Mouse (Mus musculus) lung, embryonic 15.5 days (tissue): ENCODE results near the gene Adamtsl4. TPM values are rescaled to one million over a fixed set of nuclear protein-coding genes. Genes with fewer than 3 reads are reported as not detected.

Source experiments
- ATAC-seq: fragments of 200-750 bp; cut with Nextera tagmentation; 2 replicates; pipeline ENCODE4 v1.8.0; 2017; ENCODE audit warnings: moderate number of reproducible peaks, borderline replicate concordance; ENCODE audit not compliant: low FRiP score, low TSS enrichment; ENCODE audit errors: extremely low read depth
- H3K27ac ChIP-seq: fragments of 300-500 bp; sonication (generic); 2 replicates; pipeline ENCODE4 v1.5.1; 2015; ENCODE audit warnings: moderate library complexity, mild to moderate bottlenecking, inconsistent platforms
- H3K27me3 ChIP-seq: fragments of 300-500 bp; sonication (generic); 2 replicates; pipeline ENCODE4 v1.6.1; 2015; ENCODE audit warnings: inconsistent platforms
- H3K36me3 ChIP-seq: fragments of 300-500 bp; sonication (generic); 2 replicates; pipeline ENCODE4 v1.6.1; 2015; ENCODE audit warnings: inconsistent platforms
- H3K4me1 ChIP-seq: fragments of 300-500 bp; sonication (generic); 2 replicates; pipeline ENCODE4 v1.6.1; 2015; ENCODE audit warnings: inconsistent platforms
- H3K4me2 ChIP-seq: fragments of 300-500 bp; sonication (generic); 2 replicates; pipeline ENCODE4 v1.6.1; 2015; ENCODE audit warnings: inconsistent platforms, mild to moderate bottlenecking, moderate library complexity
- H3K4me3 ChIP-seq: fragments of 300-500 bp; sonication (generic); 2 replicates; pipeline ENCODE4 v1.5.1; 2015; ENCODE audit warnings: mild to moderate bottlenecking, inconsistent platforms
- H3K9ac ChIP-seq: fragments of 300-500 bp; sonication (generic); 2 replicates; pipeline ENCODE4 v1.6.1; 2015; ENCODE audit warnings: inconsistent platforms
- H3K9me3 ChIP-seq: fragments of 300-500 bp; sonication (generic); 2 replicates; pipeline ENCODE4 v1.6.1; 2016; ENCODE audit warnings: inconsistent platforms
- WGBS: fragments of 180-500 bp; shearing (Covaris S2); methylation state at CpG from one replicate; pipeline ENCODE4 v1.1.7; 2015; 5-methylcytosine and 5-hydroxymethylcytosine counted together
- polyA plus RNA-seq: library from polyadenylated mRNA; unstranded; fragments of >200 nt; fragmentation: Nextera tagmentation; extraction: Ambion mirVana; gene quantifications from 2 replicates; pipeline ENCODE4 v1.2.1, GENCODE M21; 2015

Adamtsl4 gene
- polyA plus RNA-seq, 1 experiment from 2014 or later, result 5.7 TPM

- Histone ChIP-seq H3K9ac (no peak overlapping the region), H3K27ac (no peak overlapping the region), H3K27me3 (no peaks in the 10 kb centered on the region), H3K9me3 (no peaks in the 10 kb centered on the region), H3K4me2 (no peak overlapping the region), H3K4me1 (no peaks in the 10 kb centered on the region), H3K36me3 (no peaks in the 10 kb centered on the region), H3K4me3 (no peak overlapping the region)
- WGBS, result 68% methylated on average over 2 of the region's 2 CpGs
- ATAC-seq, result no peak
Measured at GRCm38 (mm10) chr3:95718153-95718552, 30.4 kb upstream of the Adamtsl4 start.

GRCm38 (mm10) chr3:95716075-95716474 is 28.4 kb upstream of the Adamtsl4 start:
- H3K9ac ChIP-seq, result no peak overlapping the region
- ATAC-seq, result no peak
- H3K4me1 ChIP-seq, result no peaks in the 10 kb centered on the region
- no peaks in the 10 kb centered on the region for H3K36me3 ChIP-seq
- 65% methylated on average over 1 of the region's 1 CpGs for WGBS
- H3K27ac ChIP-seq, result no peak overlapping the region
- no peaks in the 10 kb centered on the region for H3K9me3 ChIP-seq
- H3K4me3 ChIP-seq, result no peak overlapping the region
- no peak overlapping the region for H3K4me2 ChIP-seq
- H3K27me3 ChIP-seq, result no peaks in the 10 kb centered on the region

- ATAC-seq, result no peak
- Histone ChIP-seq H3K36me3 (no peaks in the 10 kb centered on the region), H3K4me3 (no peak overlapping the region), H3K9ac (no peak overlapping the region), H3K27me3 (no peaks in the 10 kb centered on the region), H3K4me1 (no peaks in the 10 kb centered on the region), H3K27ac (no peak overlapping the region), H3K9me3 (no peaks in the 10 kb centered on the region), H3K4me2 (no peak overlapping the region)
Measured at GRCm38 (mm10) chr3:95709967-95710366, 22.2 kb upstream of the Adamtsl4 start.

GRCm38 (mm10) chr3:95709044-95709443 is 21.3 kb upstream of the Adamtsl4 start:
- no peak for ATAC-seq
- WGBS, result 87% methylated on average over 4 of the region's 4 CpGs

GRCm38 (mm10) chr3:95707497-95707896 is 19.8 kb upstream of the Adamtsl4 start:
- H3K4me2 ChIP-seq, result no peak overlapping the region
- H3K9me3 ChIP-seq, result no peaks in the 10 kb centered on the region
- no peak overlapping the region for H3K27ac ChIP-seq
- 0 out of 2 replicates have a peak, but pooled peaks cover under 1% of the 10 kb centered on the region for H3K4me1 ChIP-seq
- 82% methylated on average over 7 of the region's 7 CpGs for WGBS
- no peak for ATAC-seq
- H3K4me3 ChIP-seq, result no peak overlapping the region
- H3K27me3 ChIP-seq, result no peaks in the 10 kb centered on the region
- H3K36me3 ChIP-seq, result no peaks in the 10 kb centered on the region
- H3K9ac ChIP-seq, result no peak overlapping the region

More at GRCm38 (mm10) chr3:95709044-95709443, 21.3 kb upstream of the Adamtsl4 start:
- no peaks in the 10 kb centered on the region for H3K9me3 ChIP-seq
- H3K4me1 ChIP-seq, result no peaks in the 10 kb centered on the region
- no peaks in the 10 kb centered on the region for H3K36me3 ChIP-seq
- no peaks in the 10 kb centered on the region for H3K27me3 ChIP-seq
- H3K4me2 ChIP-seq, result no peak overlapping the region
- no peak overlapping the region for H3K27ac ChIP-seq
- no peak overlapping the region for H3K9ac ChIP-seq
- H3K4me3 ChIP-seq, result no peak overlapping the region

- H3K27ac ChIP-seq, result no peak overlapping the region
- H3K9me3 ChIP-seq, result no peaks in the 10 kb centered on the region
- 83% methylated on average over 4 of the region's 4 CpGs for WGBS
- H3K36me3 ChIP-seq, result no peaks in the 10 kb centered on the region
- H3K9ac ChIP-seq, result no peak overlapping the region
- no peak overlapping the region for H3K4me3 ChIP-seq
- no peaks in the 10 kb centered on the region for H3K27me3 ChIP-seq
- H3K4me2 ChIP-seq, result no peak overlapping the region
- ATAC-seq, result no peak
- H3K4me1 ChIP-seq, result peaks cover 12% of the 10 kb centered on the region
Measured at GRCm38 (mm10) chr3:95706273-95706672, 18.6 kb upstream of the Adamtsl4 start.

GRCm38 (mm10) chr3:95704612-95705011 is 16.9 kb upstream of the Adamtsl4 start:
- ATAC-seq, result no peak
- no peaks in the 10 kb centered on the region for H3K9me3 ChIP-seq
- H3K36me3 ChIP-seq, result no peaks in the 10 kb centered on the region
- WGBS, result 74% methylated on average over 4 of the region's 4 CpGs
- H3K27me3 ChIP-seq, result no peaks in the 10 kb centered on the region
- no peak overlapping the region for H3K9ac ChIP-seq
- no peak overlapping the region for H3K27ac ChIP-seq
- no peak overlapping the region for H3K4me3 ChIP-seq
- no peak overlapping the region for H3K4me2 ChIP-seq
- peaks cover 22% of the 10 kb centered on the region for H3K4me1 ChIP-seq

GRCm38 (mm10) chr3:95703276-95703675 is 15.6 kb upstream of the Adamtsl4 start:
- ATAC-seq, result no peak
- Histone ChIP-seq H3K36me3 (no peaks in the 10 kb centered on the region), H3K4me2 (no peak overlapping the region), H3K9me3 (no peaks in the 10 kb centered on the region), H3K27me3 (no peaks in the 10 kb centered on the region), H3K27ac (no peak overlapping the region), H3K4me3 (no peak overlapping the region), H3K4me1 (peaks cover 22% of the 10 kb centered on the region), H3K9ac (no peak overlapping the region)
- 88% methylated on average over 3 of the region's 3 CpGs for WGBS

- Histone ChIP-seq H3K9me3 (no peaks in the 10 kb centered on the region), H3K9ac (peak overlapping the region; percentile 55), H3K27ac (peak overlapping the region; percentile 42; the same call in 1 of the 2 replicates), H3K4me1 (peaks cover 22% of the 10 kb centered on the region), H3K36me3 (no peaks in the 10 kb centered on the region), H3K4me2 (peak overlapping the region; percentile 79), H3K4me3 (peak overlapping the region; percentile 36), H3K27me3 (no peaks in the 10 kb centered on the region)
- peak; percentile 91 for ATAC-seq
- WGBS, result 7% methylated on average over 24 of the region's 24 CpGs
Measured at GRCm38 (mm10) chr3:95701877-95702540, 14.3 kb upstream of the Adamtsl4 start.

- ATAC-seq, result no peak
- 82% methylated on average over 2 of the region's 2 CpGs for WGBS
- Histone ChIP-seq H3K36me3 (no peaks in the 10 kb centered on the region), H3K9ac (0 out of 2 replicates have a peak overlapping the region, but pooled peaks have one; percentile 55), H3K4me2 (no peak overlapping the region), H3K9me3 (no peaks in the 10 kb centered on the region), H3K4me3 (no peak overlapping the region), H3K4me1 (peaks cover 30% of the 10 kb centered on the region), H3K27ac (no peak overlapping the region), H3K27me3 (no peaks in the 10 kb centered on the region)
Measured at GRCm38 (mm10) chr3:95701085-95701484, 13.4 kb upstream of the Adamtsl4 start.

GRCm38 (mm10) chr3:95700233-95700681 is 12.5 kb upstream of the Adamtsl4 start:
- no peak overlapping the region for H3K4me3 ChIP-seq
- H3K27me3 ChIP-seq, result no peaks in the 10 kb centered on the region
- no peak overlapping the region for H3K4me2 ChIP-seq
- no peak for ATAC-seq
- H3K36me3 ChIP-seq, result no peaks in the 10 kb centered on the region
- no peak overlapping the region for H3K27ac ChIP-seq
- H3K9me3 ChIP-seq, result no peaks in the 10 kb centered on the region
- WGBS, result 63% methylated on average over 6 of the region's 6 CpGs
- H3K9ac ChIP-seq, result no peak overlapping the region
- peaks cover 31% of the 10 kb centered on the region for H3K4me1 ChIP-seq

- no peak overlapping the region for H3K9ac ChIP-seq
- no peaks in the 10 kb centered on the region for H3K36me3 ChIP-seq
- WGBS, result 89% methylated on average over 4 of the region's 4 CpGs
- peaks cover 43% of the 10 kb centered on the region for H3K4me1 ChIP-seq
- H3K4me2 ChIP-seq, result no peak overlapping the region
- H3K9me3 ChIP-seq, result no peaks in the 10 kb centered on the region
- ATAC-seq, result no peak
- no peak overlapping the region for H3K4me3 ChIP-seq
- H3K27ac ChIP-seq, result no peak overlapping the region
- H3K27me3 ChIP-seq, result no peaks in the 10 kb centered on the region
Measured at GRCm38 (mm10) chr3:95698286-95698685, 10.6 kb upstream of the Adamtsl4 start.
